Mouse (Mus musculus): ENCODE measurements at regions not wholly inside any gene's neighbourhood (a gene's known extent, or its start where the extent isn't known, plus 50 kb on each side); places are given as distances from the start of the nearest gene placed in this dataset.

DNA sequence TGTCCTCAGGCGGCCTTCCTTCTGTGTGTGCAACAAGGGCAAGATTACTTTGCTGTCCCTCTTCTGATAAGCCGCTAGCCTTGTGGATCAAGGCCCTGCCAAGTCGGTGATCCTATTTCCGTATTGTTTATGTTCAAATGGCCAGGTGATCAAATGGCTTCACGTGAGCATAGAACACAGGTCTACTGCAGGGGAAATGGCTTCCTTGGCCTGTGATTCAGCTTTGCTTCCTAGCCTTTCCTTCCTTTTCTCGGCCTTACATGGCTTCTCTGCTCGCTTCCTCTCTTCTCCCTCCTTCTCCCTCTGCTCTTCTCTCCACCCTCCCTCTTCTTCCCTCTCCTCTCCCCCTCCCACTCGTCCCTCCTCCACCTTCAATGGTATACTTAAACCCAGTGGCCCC lies 77.4 kb upstream of the Atxn1 start:
- no peak for TF ChIP-seq CTCF (IDR thresholded peaks at IDR 0.05; ENCODE audit: low read depth)
- TF ChIP-seq EP300 (optimal IDR thresholded peaks at IDR 0.05), result no peak
